Mouse (Mus musculus): Measurements from ENCODE around the gene Mysm1. TPM values are rescaled to one million over a fixed set of nuclear protein-coding genes. Genes with fewer than 3 reads are reported as not detected.

The Mysm1 gene
- total RNA-seq, 1 experiment from 2014 or later: 33.2 TPM

DNA sequence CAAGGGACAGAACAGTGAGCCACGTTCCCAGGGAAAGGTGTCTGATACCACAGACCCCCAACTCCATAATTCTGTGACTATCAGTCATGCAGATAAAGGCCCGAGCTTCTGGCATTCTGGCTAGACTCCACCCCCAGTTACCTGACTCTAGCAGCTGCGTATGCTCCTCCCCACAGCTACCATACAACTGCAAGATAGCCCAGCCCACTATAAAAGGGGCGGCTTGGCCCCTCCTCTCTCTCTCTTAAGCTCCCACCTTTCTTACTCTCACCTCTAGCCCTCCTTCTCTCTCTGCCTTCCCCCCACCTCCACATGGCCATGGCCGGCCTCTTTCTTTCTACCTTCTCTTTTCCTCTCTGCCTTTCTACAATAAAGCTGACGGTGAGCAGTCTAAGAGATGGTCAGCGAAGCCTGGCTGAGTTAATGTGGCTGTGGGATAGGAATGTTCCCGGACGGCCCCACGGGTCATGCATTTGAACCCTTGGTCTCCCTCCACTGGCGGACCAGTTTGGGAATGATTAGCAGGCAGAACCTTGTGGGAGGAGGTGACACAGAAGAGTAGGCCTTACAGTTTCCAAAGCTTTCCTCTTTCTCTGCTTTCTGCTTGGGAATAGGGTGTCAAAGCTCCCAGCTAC lies 37.6 kb downstream of the Mysm1 start:
- DNase-seq: no peak

DNA sequence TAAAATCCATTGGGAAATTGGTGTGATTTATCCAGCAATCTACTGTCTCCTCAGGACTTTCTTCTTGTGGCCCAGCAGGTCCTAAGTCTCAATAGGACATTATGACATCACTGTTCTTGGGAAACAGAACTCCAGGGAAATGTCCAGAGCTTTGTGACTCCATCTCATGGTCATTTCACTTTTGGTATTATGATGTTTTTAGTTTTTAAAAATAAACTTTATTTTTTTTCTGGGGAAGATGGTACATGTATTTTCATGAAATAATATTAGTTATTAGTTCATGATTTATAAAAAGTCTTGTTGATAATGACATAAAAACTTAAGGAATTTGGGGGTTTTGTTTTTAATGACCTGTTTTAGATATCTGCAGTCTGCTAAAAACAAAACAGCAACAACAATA lies 50.2 kb downstream of the Mysm1 start, which contains the start of gene Eqtn:
Eqtn (minus strand) TSS at position 101 of the 400 bp plus-strand sequence.
- DNase-seq: no peak

DNA sequence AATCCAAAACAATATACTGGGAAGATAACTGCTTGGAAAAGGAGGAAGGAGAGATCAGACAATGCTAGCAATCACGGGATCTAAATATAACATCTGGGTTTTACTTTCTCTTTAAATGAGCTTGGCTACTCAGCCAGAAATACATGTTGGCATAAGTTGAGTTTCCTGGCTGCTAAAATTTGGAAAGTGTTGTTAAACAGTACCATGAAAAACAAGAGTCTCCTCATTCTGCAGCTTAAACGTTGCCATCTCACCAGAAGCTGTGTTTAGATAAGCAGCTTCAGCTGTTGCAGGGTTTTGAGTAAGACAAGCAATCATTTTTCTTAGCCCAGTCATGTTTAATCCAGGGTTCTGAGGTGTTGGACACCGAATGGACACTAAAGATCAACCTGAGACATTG lies 77.1 kb downstream of the Mysm1 start:
- no peak for DNase-seq

DNA sequence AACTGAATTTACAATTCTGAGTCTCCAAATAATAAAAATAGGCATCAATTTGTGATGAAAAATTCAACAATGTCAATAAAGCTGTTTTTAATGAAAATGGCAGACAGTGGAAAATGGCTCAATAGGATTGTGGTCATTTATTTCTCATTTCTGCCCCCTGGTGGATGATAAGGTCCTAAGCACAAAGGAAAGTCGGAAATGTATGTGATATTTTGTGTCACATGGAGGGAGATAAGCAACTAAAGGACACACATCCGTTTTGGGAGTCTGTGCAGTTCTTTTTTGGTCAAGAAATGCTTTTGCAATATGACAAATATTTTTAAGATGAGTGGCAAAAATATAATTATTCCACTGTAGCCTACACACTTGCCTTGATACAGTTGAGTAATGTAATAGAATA lies 78.2 kb downstream of the Mysm1 start:
- no peak for DNase-seq

Other genes with a start within 250 kb of the Mysm1 start
- 47.1 TPM in 2 replicates for gene Tek, start 239.8 kb downstream of the Mysm1 start, total RNA-seq (2021)
- not detected in 2 replicates for gene Eqtn, start 50.3 kb downstream of the Mysm1 start, total RNA-seq (2021)
- gene Jun, start 73.1 kb upstream of the Mysm1 start, total RNA-seq (2021): 114 and 133 TPM in 2 replicates

Data from adrenal gland, postnatal 25 days (tissue).